Mouse (Mus musculus) ES-Bruce4 (cell line): ENCODE measurements around the gene Smg9. TPM values are rescaled to one million over a fixed set of nuclear protein-coding genes. Genes with fewer than 3 reads are reported as not detected.

Source experiments
- H3K27ac ChIP-seq: 2 replicates; pipeline ENCODE4 v1.5.1; 2012; ENCODE audit warnings: low read length, inconsistent platforms; ENCODE audit not compliant: insufficient read depth
- H3K27me3 ChIP-seq: 2 replicates; pipeline ENCODE4 v1.6.1; 2012; ENCODE audit warnings: mild to moderate bottlenecking, low read length, inconsistent platforms; ENCODE audit not compliant: control insufficient read depth, poor library complexity, insufficient read depth, severe bottlenecking
- H3K36me3 ChIP-seq: 2 replicates; pipeline ENCODE4 v1.6.1; 2012; ENCODE audit warnings: inconsistent platforms, mild to moderate bottlenecking, low read length, moderate library complexity; ENCODE audit not compliant: control insufficient read depth, poor library complexity, insufficient read depth, severe bottlenecking
- H3K4me1 ChIP-seq: one replicate; pipeline ENCODE4 v1.8.1; 2011; ENCODE audit warnings: low read length; ENCODE audit not compliant: control insufficient read depth, insufficient read depth
- H3K4me3 ChIP-seq: 2 replicates; pipeline ENCODE4 v1.5.1; 2011; ENCODE audit warnings: low read depth, mild to moderate bottlenecking, low read length
- H3K9ac ChIP-seq: 2 replicates; pipeline ENCODE4 v1.6.1; 2012; ENCODE audit warnings: low read depth, mild to moderate bottlenecking, inconsistent platforms; ENCODE audit not compliant: poor library complexity, severe bottlenecking
- H3K9me3 ChIP-seq: replicated peaks from 2 replicates; pipeline ENCODE4 v1.6.1; 2012; ENCODE audit warnings: mild to moderate bottlenecking, low read length, inconsistent platforms; ENCODE audit not compliant: control insufficient read depth, poor library complexity, insufficient read depth, severe bottlenecking
- CTCF ChIP-seq: IDR thresholded peaks from one replicate; pipeline ENCODE4 v1.8.1; 2011; ENCODE audit warnings: low read depth, low read length
- EP300 ChIP-seq: IDR thresholded peaks from 2 replicates; pipeline ENCODE4 v1.6.1; 2011; ENCODE audit warnings: low read depth, low read length; ENCODE audit not compliant: insufficient read depth
- POLR2A ChIP-seq: IDR thresholded peaks from one replicate; pipeline ENCODE4 v1.8.1; 2011; ENCODE audit warnings: low read length; ENCODE audit not compliant: insufficient read depth
- polyA plus RNA-seq: library from polyadenylated mRNA; stranded (reverse); fragments of >200 nt; gene quantifications from 2 replicates; pipeline ENCODE4 v1.2.4, GENCODE M21; 2011; ENCODE audit warnings: low read depth; ENCODE audit not compliant: missing spikeins, insufficient read depth, insufficient read length

The Smg9 gene
- polyA plus RNA-seq, 1 experiment = 25.5 TPM

DNA sequence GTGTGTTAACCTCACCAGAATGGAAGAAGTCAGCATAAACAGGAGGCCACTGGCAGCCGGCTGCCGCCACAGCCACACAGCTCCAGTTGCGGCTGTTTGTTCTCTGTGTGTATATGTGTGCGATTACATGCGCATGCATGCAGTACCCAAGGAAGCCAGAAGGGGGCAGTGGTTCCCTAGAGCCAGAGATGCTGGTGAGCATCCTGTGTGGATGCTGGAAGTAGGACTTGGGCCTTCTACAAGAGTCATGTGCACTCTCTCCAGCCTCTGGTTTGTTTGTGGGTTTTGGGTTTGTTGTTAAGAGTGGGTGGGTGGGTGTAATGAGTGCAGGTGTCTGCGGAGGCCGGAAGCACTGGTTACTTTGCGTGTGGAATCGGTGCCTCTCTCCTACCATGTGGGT lies 3.4 kb downstream of the Smg9 start:
- H3K4me1 ChIP-seq = no peaks in the 10 kb centered on the region
- no peaks in the 10 kb centered on the region for H3K27me3 ChIP-seq
- no peak overlapping the region for H3K27ac ChIP-seq
- H3K9ac ChIP-seq = no peak overlapping the region
- H3K9me3 ChIP-seq = no peaks in the 10 kb centered on the region
- H3K4me3 ChIP-seq = no peak overlapping the region
- peaks cover 6% of the 10 kb centered on the region for H3K36me3 ChIP-seq
- TF ChIP-seq EP300 = no peak
- peak; percentile 49 for TF ChIP-seq CTCF

DNA sequence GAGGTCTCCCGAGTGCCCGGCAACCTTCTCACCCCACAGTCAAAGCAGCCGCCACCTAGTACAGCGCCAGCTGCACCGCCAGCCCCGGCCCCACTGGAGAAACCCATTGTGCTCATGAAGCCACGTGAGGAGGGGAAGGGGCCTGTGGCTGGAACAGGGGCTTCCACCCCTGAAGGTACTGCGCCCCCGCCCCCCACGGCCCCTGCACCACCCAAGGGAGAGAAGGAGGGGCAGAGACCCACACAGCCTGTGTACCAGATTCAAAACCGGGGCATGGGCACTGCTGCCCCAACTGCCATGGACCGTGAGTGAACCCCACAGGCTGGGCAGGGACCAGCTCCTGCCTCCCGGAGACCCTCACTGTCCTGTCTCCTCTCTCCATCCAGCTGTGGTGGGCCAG lies 6.2 kb downstream of the Smg9 start:
- H3K36me3 ChIP-seq = peaks cover 6% of the 10 kb centered on the region
- no peak for TF ChIP-seq CTCF
- TF ChIP-seq POLR2A = no peak
- no peak for TF ChIP-seq EP300
- H3K27me3 ChIP-seq = no peaks in the 10 kb centered on the region
- H3K9me3 ChIP-seq = no peaks in the 10 kb centered on the region
- H3K4me1 ChIP-seq = no peaks in the 10 kb centered on the region
- no peak overlapping the region for H3K4me3 ChIP-seq
- H3K27ac ChIP-seq = no peak overlapping the region
- no peak overlapping the region for H3K9ac ChIP-seq

DNA sequence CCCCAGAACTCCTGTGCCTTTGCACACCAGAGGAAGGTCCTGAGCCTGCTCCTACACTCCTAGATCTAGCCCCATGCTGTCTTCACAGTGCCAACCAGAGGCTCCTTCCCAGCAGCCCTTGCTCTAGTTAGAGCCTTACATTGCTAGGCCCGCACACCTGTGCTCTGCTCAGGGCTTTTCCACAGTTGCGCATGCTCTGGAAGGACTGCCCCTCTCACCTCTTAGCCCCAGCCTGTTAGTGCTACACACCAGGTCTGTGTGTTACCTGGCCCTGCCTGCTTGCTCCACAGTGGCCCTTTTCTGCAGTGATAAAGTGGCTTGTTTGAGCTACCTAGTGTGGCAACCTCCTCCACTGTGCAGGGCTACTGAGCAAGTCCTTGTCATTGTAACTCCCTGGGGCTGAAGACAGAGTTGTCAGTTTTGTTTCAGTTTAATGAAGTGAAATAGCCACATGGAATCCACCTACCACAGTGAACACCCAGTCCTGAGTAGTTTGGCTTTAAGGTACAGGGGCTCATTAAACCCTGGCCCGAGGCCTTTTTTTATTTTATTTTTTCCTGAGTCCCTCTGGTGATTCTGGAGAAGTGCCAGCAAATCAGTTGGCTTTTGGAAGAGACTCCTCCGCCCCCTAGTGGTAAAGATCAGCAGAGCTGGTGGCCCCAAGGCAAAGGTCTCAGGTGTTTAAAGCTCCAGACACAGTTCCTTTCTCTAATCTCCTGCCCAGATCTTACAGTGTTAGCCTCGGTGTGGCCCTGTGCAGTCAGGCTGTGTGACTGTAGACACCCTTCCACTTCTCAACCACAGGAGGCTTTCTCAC lies 7.3 kb downstream of the Smg9 start:
- Histone ChIP-seq H3K9ac (no peak overlapping the region), H3K4me3 (no peak overlapping the region), H3K9me3 (no peaks in the 10 kb centered on the region), H3K27me3 (no peaks in the 10 kb centered on the region), H3K36me3 (peaks cover 6% of the 10 kb centered on the region), H3K27ac (no peak overlapping the region), H3K4me1 (no peaks in the 10 kb centered on the region)
- TF ChIP-seq EP300 (no peak), CTCF (peak; percentile 68)

DNA sequence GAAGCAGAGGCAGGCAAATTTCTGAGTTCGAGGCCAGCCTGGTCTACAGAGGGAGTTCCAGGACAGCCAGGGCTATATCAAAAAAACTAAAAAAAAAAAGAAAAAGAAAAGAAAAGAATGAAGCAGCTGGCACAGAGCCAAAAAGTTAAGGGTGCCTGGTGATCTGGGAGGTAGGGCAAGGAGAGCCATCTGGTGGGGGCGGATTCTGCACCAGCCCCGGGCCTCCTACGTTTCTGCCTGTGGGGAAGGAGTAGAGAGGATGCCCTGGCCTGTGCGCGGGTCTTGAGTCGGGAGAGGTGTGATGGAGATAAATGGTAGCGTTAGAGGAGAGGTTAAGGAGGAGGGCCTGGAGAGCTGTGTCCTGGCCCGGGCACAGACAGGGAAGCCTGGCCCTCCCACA lies 8.8 kb downstream of the Smg9 start:
- H3K27me3 ChIP-seq = no peaks in the 10 kb centered on the region
- no peaks in the 10 kb centered on the region for H3K4me1 ChIP-seq
- no peaks in the 10 kb centered on the region for H3K9me3 ChIP-seq
- H3K9ac ChIP-seq = no peak overlapping the region
- no peak overlapping the region for H3K27ac ChIP-seq
- peaks cover 6% of the 10 kb centered on the region for H3K36me3 ChIP-seq
- H3K4me3 ChIP-seq = no peak overlapping the region
- no peak for TF ChIP-seq POLR2A
- no peak for TF ChIP-seq EP300
- TF ChIP-seq CTCF = no peak

DNA sequence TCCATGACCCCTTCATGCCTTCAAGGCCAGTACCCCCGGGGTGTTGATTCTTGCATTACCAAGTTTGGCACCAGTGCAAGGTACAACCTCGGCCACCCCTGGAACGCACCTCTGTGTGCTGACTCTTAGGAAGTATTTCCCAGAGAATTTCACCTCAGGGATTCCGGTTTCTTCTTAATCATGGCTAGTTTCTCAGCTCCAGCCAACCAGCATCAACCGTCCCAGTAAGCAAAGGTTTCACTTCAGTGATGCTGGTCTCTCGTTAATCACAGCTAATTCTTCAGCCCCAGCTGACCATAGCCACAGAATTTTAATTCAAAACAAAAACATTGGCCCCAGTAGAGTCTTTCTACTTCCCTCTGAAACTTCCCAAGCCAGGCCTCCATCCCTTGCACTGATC lies 10.7 kb downstream of the Smg9 start:
- H3K36me3 ChIP-seq = peaks cover 6% of the 10 kb centered on the region
- no peaks in the 10 kb centered on the region for H3K27me3 ChIP-seq
- H3K4me1 ChIP-seq = peaks cover 2% of the 10 kb centered on the region
- no peak for TF ChIP-seq CTCF
- TF ChIP-seq EP300 = no peak
- TF ChIP-seq POLR2A = no peak
- no peak overlapping the region for H3K9ac ChIP-seq
- H3K9me3 ChIP-seq = no peaks in the 10 kb centered on the region
- H3K27ac ChIP-seq = no peak overlapping the region
- H3K4me3 ChIP-seq = no peak overlapping the region

DNA sequence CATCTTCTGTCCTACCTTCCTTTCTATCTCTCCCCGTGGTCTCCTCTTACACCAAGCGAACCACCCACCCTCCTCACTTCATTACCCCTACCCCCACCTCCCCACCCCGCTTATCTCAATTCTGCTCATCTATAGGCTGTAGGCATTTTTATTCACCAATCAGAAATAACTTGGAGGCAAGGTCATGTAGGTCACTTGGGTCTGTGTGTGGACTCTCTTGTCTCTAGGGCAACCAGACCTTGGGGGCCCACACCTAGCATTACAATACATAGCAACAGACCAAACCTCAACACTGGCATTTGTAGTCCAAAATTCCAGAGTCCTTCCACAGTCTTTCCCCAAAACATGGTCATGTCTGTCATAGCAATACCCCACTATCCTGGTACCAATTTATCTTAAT lies 11.4 kb downstream of the Smg9 start:
- Histone ChIP-seq H3K27me3 (no peaks in the 10 kb centered on the region), H3K9ac (no peak overlapping the region), H3K9me3 (no peaks in the 10 kb centered on the region), H3K4me1 (peaks cover 2% of the 10 kb centered on the region), H3K36me3 (no peaks in the 10 kb centered on the region), H3K27ac (no peak overlapping the region), H3K4me3 (no peak overlapping the region)
- TF ChIP-seq CTCF (no peak), EP300 (no peak), POLR2A (no peak)
